Mouse (Mus musculus) spleen, postnatal 10 days (tissue): ENCODE data around the gene Isyna1.

ENCODE experiments used
- DNase-seq, 2 experiments: peaks; one replicate each; pipeline ENCODE4 v3.0.0; 2021 to 2022; ENCODE audit warnings: low spot score in 2 of 2

Gene Isyna1

DNA sequence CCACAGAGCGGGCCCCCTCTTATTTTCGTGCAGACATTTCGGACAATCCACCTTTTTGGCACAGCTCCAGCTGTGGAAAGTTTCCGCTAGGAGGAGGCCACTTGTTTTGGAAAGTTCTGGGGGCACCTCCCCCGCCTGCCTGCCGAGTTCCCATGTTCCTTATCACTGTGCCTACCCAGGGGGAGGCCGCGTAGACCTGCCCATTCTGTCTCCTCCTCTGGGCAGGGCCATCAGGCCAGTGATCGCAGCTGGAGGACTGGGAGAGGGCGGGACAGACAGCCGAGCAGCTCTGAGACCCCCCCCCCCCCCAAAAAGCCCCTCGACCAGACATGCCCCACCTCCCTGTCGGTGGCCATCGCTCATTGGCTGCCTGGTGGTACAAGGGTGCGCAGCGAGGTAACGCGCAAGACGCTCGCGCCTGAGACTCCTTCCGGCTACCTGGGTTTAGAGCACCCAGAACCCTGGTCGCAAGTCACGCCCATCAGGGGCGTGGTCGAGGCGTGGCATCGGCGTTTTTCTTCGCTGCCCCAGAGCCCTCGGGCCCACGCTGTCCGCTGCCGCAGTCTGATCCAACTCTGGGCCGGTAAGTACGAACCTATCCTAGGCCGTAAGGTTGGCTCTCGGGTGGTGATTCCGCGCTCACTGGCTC lies at the start of gene Isyna1:
TSS of gene Isyna1 (plus strand) at position 413 of the 649 bp plus-strand sequence.
- DNase-seq: peak; percentile 70 to 90

DNA sequence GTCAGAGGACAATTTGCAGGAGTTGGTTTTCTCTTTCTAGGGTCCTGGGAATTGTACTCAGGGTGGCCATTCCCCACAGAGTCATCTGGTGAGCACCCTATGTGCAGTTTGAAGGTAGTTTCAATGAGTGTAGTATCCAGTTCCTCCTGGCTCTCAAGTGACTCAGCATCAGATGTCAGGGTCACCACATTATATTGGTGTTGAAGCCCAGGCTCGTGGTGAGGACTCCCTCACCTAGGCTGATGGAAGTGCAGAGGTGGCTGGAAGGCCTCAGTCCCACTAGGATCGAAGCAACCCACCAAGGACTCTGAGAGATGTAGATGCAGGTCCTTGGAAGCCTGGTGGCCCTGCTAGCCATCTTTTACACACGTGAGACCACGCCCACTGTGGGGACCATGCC lies 47.8 kb upstream of the Isyna1 start:
- DNase-seq: no peak

DNA sequence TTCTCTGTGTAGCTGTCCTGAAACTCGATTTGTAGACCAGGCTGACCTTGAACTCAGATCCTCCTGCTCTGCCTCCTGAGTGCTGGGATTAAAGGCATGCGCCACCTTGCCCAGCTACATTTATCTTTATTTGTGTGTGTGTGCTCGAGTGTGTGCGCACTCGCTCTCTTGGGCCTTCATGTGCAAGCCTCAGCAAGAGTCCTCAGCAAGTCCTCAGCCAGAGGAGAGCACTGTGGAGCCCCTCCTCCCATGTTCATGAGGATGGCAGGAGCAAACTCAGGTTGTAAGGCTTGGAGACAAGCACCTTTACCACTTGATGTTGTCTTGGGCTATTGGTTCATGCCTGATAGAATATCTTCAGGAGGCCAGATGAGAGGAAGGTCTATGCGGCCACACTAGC lies 46.4 kb upstream of the Isyna1 start:
- no peak for DNase-seq

DNA sequence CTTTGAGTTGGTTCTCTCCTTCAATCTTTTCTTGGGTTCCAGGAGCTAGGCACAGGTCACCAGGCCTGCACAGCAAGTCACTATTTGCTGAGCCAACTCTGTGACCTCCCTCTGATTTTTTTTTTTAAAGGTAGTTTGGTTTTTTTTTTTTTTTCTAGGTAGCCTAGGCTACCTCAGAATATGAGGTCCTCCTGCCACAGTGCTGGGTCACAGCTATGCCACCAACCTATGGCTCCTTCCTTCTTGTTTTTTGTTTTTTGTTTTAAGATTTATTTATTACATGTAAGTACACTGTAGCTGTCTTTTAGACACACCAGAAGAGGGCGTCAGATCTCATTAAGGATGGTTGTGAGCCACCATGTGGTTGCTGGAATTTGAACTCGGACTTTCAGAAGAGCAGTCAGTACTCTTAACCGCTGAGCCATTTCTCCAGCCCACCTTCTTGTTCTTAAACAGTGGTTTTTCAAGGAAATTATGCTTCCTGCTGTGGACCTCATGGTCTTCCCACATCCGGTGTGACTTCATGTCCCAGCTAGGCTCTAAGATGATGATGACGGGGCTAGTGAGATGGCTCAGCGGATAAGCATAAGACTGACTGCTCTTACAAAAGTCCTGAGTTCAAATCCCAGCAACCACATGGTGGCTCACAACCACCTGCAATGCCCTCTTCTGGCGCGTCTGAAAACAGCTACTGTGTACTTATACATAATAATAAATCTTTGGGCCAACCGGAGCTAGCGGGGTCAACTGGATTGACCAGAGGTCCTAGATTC lies 44.6 kb upstream of the Isyna1 start:
- no peak for DNase-seq

DNA sequence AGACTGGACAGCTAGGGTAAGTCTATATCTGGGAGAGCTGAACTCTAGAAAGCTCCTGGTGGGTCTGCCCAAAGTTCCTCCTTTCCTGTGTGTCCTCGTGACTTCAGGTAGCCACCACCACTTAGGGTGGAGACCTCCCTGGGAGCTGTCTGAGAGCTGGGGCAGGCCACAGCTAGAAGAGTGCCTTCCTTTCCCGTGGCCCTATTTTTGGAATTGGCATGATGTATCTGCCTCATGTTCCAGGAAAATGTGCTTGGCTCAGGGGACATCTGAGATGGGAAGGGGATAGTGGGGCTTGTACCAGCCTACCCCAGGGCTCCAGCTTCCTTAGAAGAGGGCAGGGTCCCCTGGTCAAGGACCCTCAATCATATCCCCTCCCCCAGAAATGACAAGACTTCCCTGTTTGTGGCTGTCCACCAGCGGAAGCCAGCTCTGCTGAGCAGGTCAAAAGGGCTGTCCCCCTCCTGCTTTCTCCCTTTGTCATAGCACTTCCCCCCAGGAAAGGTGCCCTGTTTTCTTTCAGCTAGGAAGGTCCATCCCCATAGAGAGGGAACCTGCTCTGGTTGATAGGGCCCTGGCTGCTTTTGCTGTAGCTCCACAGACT lies 42.5 kb upstream of the Isyna1 start:
- DNase-seq: no peak

DNA sequence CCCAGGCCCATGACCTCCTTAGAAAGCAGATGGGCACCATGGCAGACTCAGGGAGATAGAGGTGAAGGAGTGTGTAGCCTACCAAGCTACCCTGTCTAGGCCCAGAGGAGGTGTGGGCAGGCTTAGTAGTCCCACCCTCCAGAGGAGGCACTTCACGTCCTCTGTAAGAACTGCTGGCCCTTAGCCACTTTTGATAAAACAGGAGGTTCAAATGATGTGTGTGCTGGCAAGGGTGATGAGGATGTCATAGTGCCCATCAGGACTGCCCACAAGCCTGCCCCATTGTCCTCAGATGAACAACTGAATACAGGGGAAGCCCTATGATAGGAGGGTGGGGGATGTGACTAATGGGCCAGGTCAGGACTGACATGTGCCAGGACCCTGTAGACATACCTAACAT lies 41.3 kb upstream of the Isyna1 start:
- no peak for DNase-seq

DNA sequence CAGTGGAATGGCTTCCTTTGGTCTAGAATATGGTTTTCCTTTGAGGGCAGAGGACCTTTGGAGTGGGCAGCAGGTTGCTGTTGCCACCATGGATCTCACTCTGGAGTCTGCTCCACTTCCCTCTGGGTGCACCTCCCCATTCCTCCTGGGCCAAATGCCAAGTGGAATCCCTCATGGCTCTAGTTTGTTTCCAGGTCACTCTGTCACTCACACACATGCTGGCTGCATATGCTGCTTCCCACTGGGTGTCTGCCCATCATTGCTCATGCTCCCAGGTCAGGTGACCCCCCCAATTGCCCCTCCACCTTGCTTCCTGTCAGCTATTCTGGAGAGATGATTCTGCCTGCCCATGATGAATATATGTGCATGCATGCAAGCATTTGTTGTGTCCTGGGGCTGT lies 40.4 kb upstream of the Isyna1 start:
- DNase-seq: no peak

DNA sequence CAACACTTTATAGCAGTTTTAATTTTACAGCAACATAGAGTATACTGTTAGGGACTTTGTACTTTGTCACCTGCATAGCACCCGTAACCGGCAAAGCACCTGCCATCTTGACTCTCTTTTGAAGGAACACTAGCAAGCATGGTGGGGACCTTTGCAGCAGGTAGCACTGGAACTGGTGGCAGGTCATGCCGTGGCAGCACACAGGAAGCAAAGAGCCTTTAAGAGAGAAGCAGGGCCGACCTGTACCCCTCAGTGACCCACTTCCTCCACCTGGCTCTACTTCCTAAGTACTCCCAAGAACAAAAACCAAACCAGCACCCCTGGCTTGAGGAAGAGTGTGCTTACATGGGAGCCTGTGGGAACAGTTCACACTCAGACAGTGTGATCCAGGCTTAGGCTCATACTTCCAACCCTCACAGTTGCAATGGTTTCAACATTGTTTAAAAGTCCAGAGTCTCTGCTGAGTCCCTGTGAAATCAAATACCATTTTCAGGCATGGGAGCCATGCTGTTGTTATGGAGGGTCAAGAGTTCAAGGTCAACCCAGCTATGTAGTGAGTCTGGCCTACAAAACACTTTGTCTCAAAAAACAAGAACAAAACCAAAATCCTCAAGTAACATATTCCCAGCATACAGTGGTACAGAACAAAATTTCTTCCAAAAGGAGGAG lies 39.0 kb upstream of the Isyna1 start:
- DNase-seq: no peak

DNA sequence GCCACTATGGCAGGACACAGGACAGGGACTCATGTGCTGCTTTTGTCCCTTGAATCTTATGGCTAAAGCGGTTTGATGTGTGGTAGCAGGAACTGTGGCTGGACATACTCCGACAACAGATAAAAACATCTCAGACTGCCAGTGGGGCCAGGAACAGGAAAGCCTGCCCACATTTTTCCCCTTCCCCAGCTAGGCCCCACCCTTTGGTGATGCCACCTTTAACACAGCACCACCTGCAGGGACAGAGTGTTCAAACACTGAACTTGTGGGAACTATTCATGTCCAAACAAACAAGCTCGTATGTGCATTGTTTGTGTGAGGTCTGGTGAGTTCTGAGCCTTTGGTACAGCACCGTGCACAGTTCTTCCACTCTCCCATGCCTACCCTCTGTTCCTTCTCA lies 35.8 kb upstream of the Isyna1 start:
- DNase-seq: peak in 1 of 2 experiments; percentile 41

DNA sequence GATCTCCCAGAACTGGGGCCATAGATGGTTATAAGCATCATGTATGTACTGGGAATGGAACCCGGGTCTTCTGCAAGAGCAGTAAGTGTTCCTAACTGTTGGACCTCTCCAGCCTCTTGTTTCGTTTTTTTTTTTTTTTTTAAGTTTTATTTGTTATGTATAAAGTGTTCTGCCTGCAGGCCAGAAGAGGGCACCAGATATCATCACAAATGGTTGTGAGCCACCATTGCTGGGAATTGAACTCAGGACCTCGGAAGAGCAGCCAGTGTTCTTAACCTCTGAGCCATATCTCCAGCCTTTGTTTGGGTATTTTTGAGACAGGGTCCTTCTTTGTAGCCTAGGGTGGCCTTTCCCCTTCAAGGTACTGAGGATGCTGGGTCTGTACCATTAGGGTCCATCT lies 35.2 kb upstream of the Isyna1 start:
- DNase-seq: no peak

DNA sequence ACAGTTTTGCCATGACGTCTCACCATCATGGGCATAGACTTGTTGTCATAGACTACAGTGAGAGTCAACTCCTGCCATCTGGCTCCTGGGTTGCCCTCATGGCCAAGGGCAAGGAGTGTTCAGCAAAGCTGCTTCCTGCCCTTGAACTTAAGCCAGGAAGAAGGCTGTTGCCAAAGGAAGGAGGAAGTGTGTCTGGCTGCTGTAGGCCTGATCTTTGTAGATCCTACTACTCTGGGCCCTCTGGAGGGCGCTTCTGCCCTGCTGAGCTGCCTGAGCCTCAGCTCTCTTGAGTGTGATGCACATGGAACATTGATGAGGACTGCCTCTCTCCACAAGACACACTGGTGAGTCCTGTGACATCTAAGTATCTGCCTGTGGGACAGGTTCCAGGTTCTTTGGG lies 34.1 kb upstream of the Isyna1 start:
- peak in 1 of 2 experiments; percentile 57 for DNase-seq

DNA sequence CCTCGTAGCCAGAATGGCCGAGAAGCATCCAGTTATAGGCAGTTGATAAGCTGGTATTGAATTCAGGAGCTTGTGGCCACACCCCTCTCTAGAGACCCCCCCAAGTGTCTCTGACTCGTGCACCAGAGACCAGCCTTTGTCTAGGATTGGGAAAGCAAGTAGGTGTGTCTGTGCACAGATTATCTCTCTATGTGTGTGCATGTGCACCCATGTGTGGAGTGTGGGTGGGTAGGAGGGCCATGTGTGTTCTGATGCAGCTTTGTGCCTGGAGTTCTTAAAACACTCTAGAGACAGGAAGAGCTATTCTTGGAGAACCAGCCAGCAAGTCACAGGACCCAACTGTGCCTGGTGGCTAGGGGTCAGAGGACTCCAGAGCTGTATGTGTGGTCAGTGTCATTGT lies 33.6 kb upstream of the Isyna1 start:
- no peak for DNase-seq

DNA sequence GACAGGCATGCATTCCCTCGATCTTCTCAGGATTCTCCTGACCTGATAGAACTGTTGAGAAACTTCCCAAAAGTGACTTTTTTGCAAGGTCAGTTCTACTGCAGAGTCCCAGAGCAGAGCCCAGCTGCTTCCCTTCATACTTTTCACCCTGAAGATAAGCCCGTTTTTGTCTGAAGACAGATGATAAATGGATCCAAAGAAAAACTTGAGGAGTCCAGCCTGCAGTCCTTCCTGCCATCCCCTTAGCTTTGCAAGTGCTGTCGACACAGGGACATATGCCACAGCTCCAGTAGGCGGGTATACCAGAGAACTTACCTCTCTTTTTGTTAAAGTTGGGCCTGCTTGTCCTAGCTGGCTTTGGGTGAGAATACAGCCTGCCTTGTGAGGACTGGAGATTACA lies 32.8 kb upstream of the Isyna1 start:
- DNase-seq: no peak

DNA sequence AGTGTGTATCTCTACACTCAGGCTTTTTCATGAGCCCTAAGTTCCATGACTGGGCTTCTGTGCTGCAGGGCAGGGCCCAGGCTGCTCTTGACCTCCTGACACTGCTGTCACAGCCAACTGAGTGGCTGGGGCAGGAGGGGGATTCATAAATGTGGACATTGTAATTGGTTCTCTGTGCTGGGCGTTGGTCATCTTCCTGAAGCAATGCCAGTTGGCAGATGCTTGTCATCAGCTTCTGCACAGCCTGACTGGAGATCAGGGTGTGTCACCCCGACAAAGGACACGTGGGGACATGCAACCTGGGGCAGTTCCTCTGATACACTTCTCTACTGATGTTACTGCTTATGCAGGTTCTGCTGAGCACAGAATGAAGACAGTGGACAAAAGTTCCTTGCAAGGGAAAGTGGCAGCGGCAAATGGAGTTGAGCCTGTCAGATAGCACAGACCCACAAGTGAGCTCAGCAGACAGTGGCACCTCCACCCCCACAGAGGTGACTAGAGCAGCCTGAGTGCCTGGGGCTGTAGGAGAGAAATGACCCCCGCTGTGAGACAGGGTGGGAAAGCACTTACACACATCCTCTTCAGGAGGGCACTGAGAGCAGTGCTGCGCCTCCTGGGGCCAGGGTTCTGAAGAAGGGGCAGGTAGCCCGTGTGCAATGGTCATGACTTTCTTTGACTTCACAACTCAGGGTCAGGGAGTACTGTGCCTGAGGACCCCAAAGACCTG lies 32.2 kb upstream of the Isyna1 start:
- peak in 1 of 2 experiments; percentile 43 for DNase-seq

DNA sequence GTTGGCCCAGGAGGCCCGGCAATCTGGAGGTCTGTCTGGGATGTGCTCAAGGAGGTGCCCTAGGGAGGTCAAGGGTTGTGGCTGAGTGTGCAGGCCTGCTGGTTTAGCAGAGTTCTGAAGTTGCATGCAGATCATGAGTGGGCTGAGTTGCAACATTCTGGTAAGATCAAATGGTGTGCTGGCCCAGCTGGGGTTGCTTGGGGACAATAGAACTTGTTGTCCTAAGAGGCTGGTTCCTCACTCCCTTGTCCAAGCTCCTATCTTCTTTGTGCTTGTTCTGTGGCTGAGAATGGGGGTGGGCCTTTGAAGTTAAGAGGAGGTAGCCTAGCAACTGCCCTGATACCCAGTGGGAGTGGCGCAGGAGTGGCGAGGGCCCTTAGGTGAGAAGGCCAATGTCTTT lies 31.4 kb upstream of the Isyna1 start:
- no peak for DNase-seq

DNA sequence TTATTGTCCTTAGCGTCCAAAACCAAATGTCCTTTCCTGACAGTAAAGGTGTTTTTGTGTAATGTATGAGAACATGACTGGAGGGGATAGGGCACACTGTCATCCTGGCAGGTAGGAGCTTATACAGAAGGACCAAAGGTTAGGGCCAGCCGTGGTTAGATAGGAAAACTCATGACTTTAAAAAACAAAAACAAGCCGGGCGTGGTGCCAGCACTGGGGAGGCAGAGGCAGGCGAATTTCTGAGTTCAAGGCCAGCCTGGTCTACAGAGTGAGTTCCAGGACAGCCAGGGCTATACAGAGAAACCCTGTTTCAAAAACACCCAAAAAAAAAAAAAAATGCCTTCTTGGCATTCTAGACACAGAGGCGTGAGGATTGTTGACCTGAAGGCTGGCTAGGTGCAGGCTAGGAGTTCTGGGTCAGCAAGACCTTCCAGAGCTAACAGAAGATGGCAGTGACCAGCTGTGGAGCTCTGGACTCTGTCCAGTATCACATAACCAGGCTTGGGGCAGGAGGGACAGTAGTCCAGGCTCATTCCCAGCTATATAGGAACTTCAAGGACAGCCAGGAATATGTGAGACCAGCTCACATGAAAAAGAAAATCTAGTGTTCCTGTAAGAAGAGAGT lies 30.3 kb upstream of the Isyna1 start:
- no peak for DNase-seq

DNA sequence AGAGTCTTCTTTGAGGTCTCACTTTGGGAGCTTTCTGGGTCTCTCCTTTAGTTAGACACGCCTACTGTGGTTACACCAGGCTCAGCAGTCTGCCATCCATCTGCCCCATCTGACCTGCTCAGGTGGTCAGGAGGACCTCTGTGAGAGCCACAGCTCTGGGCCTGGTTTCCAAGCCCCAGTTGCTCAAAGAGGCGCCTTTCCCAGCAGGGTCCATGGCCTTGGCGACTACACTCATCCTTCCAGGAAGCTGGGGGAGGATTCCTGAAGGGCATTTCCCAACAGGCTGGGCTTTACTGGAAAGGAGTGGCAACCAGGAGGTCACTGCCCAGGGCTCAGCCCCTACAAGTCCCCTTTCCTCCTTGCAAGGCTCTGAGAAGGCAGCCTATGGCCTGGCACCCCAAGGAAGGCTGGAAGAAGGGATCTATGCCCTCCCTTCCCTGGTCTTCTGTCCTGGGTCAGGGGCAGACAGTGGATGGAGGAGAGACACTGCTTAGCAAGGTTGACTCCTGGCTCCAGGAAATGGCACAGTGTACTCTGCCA lies 29.4 kb upstream of the Isyna1 start:
- DNase-seq: no peak

DNA sequence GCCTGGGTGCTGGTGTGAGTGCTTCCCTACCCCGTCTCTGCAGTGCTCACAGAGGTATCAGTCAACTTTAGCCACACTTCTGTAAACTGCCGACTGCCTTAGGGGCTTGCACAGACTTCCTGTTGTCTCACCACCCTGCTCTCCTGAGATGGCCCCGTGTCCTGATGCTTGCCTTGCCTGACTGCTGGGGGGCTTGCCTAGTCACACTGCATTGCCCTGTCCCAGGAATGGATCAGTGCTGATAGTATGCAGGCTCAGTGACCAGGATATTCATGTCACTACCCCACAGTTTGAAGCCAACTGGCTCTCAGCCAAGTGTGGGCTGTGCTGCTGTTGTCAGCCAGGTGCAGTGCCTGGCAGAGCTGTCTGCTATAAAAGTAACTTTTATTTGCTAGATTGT lies 28.6 kb upstream of the Isyna1 start:
- peak in 1 of 2 experiments; percentile 59 for DNase-seq

DNA sequence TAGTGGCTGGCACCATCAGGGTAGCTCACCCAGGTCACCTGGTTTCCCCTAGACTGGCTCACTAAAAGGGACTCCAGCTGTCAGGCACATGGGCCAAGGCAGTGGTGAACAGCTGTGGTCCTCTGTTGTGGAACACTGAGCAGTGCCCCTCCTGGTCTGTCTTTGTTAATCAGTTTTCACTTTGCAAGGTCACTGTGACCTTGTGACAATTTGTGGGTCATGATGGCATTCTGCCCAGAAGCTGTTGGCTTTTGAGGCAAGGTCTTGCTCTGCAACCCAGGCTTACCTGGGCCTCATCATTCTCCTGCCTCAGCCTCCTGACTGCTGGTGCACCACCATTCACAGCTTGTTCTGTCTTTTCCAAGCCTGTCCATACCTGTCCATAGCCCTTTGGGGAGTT lies 23.8 kb upstream of the Isyna1 start:
- no peak for DNase-seq

DNA sequence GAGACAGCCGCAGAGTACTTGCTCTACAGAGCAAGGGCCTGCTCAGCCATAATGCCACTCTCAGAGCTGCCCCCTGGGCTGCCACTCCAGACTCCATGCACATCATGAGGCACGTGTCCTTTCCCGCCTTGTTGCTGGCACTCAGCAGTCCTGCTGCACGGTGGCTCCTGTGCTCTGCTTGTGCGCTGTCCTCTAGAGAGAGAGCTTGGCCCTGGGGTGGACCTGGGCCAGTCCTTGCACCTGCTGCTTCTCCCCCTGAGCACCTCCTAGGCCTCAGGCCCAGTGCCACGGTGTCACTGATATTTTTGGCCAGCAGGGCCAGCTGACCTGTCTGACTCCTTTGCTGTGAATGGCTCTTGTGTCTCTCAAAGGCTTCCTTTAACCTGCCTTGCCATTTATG lies 23.2 kb upstream of the Isyna1 start:
- DNase-seq: no peak

DNA sequence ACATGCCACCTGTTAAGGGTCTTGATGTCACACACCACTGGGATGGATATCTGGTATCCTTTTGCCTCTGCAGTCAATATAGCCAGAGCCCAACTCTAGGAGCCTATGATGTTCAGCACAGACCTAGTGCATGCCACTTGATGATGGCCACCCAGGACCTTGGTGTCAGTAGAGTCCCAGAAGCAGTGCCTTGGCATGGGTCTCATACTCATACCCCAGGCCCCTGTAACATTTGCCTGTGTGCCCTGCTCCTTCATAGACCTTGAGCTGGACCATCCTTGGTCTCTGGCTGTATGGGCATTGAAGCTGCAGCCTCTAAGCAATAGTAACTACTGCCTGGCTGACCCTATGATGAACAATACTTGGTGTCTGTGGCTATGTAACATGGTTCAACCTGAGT lies 19.9 kb upstream of the Isyna1 start:
- DNase-seq: no peak
